Mouse (Mus musculus) stomach, postnatal 0 days (tissue): ENCODE measurements around the gene Apom. TPM values are rescaled to one million over a fixed set of nuclear protein-coding genes. Genes with fewer than 3 reads are reported as not detected.

ENCODE experiments used
- ATAC-seq: fragments of 200-750 bp; cut with Nextera tagmentation; 2 replicates; pipeline ENCODE4 v1.8.0; 2017; ENCODE audit not compliant: low FRiP score, low TSS enrichment
- DNase-seq: peaks from one replicate; pipeline ENCODE4 v3.0.0-alpha.2; 2016; ENCODE audit warnings: low spot score
- H3K27ac ChIP-seq: fragments of 300-500 bp; sonication (generic); replicated peaks from 2 replicates; pipeline ENCODE4 v1.5.1; 2014; ENCODE audit warnings: mild to moderate bottlenecking, control low read depth
- H3K27me3 ChIP-seq: fragments of 300-500 bp; sonication (generic); 2 replicates; pipeline ENCODE4 v1.6.1; 2014; ENCODE audit warnings: low read length; ENCODE audit not compliant: control insufficient read depth, insufficient read depth
- H3K36me3 ChIP-seq: fragments of 300-500 bp; sonication (generic); 2 replicates; pipeline ENCODE4 v1.6.1; 2014; ENCODE audit warnings: low read length, mixed read lengths; ENCODE audit not compliant: control insufficient read depth, insufficient read depth
- H3K4me1 ChIP-seq: fragments of 300-500 bp; sonication (generic); replicated peaks from 2 replicates; pipeline ENCODE4 v1.6.1; 2014; ENCODE audit warnings: antibody characterized with exemption; ENCODE audit not compliant: control insufficient read depth, insufficient read depth
- H3K4me2 ChIP-seq: fragments of 300-500 bp; sonication (generic); replicated peaks from 2 replicates; pipeline ENCODE4 v1.6.1; 2014; ENCODE audit warnings: low read depth, mild to moderate bottlenecking, control low read depth, moderate library complexity
- H3K4me3 ChIP-seq: fragments of 300-500 bp; sonication (generic); 2 replicates; pipeline ENCODE4 v1.5.1; 2014; ENCODE audit warnings: low read depth, low read length, control low read depth
- H3K9ac ChIP-seq: fragments of 300-500 bp; sonication (generic); 2 replicates; pipeline ENCODE4 v1.6.1; 2014; ENCODE audit warnings: mild to moderate bottlenecking, low read length, control low read depth, mixed read lengths
- H3K9me3 ChIP-seq: fragments of 300-500 bp; sonication (generic); 2 replicates; pipeline ENCODE4 v1.6.1; 2016; ENCODE audit warnings: low read length; ENCODE audit not compliant: control insufficient read depth
- CTCF ChIP-seq: IDR thresholded peaks from 2 replicates; pipeline ENCODE4 v1.5.1; 2016; ENCODE audit warnings: antibody characterized with exemption, low read depth, mild to moderate bottlenecking, moderate library complexity
- EP300 ChIP-seq: optimal IDR thresholded peaks from 2 replicates; pipeline ENCODE3; 2016; ENCODE audit warnings: antibody characterized with exemption
- WGBS: fragments of 180-500 bp; shearing (Covaris S2); extraction: QIAGEN DNeasy Blood & Tissue Kit; methylation state at CpG from one replicate; pipeline ENCODE4 v1.1.7; 2014; 5-methylcytosine and 5-hydroxymethylcytosine counted together
- polyA plus RNA-seq: library from polyadenylated mRNA; unstranded; fragments of >200 nt; fragmentation: Nextera tagmentation; extraction: Ambion mirVana; gene quantifications from 2 replicates; pipeline ENCODE4 v1.2.1, GENCODE M21; 2015

Apom gene
- polyA plus RNA-seq, 1 experiment from 2014 or later, result 1.3 TPM

GRCm38 (mm10) chr17:35092403-35093198, 39.2 kb downstream of the Apom start:
- H3K9ac ChIP-seq, result no peak overlapping the region
- WGBS, result 87% methylated on average over 14 of the region's 14 CpGs
- DNase-seq (no peak), ATAC-seq (no peak)
- no peak overlapping the region for H3K27ac ChIP-seq
- H3K9me3 ChIP-seq, result no peaks in the 10 kb centered on the region
- H3K36me3 ChIP-seq, result peaks cover 16% of the 10 kb centered on the region
- H3K27me3 ChIP-seq, result no peaks in the 10 kb centered on the region
- H3K4me1 ChIP-seq, result peaks cover 3% of the 10 kb centered on the region; the same call in 1 of the 2 replicates
- no peak overlapping the region for H3K4me3 ChIP-seq
- H3K4me2 ChIP-seq, result no peak overlapping the region
- TF ChIP-seq EP300 (no peak), CTCF (no peak)

GRCm38 (mm10) chr17:35090166-35090932, 41.5 kb downstream of the Apom start:
- WGBS, result 57% methylated on average over 8 of the region's 8 CpGs
- no peak for DNase-seq
- Histone ChIP-seq H3K27ac (peak overlapping the region; percentile 98; the same call in 1 of the 2 replicates), H3K27me3 (no peaks in the 10 kb centered on the region), H3K36me3 (peaks cover 11% of the 10 kb centered on the region), H3K4me3 (peak overlapping the region; percentile 70), H3K9ac (peak overlapping the region; percentile 90), H3K9me3 (no peaks in the 10 kb centered on the region), H3K4me2 (peak overlapping the region; percentile 73), H3K4me1 (peaks cover 3% of the 10 kb centered on the region; the same call in 1 of the 2 replicates)
- TF ChIP-seq EP300 (no peak), CTCF (no peak)
- no peak for ATAC-seq

GRCm38 (mm10) chr17:35088825-35089644, 42.8 kb downstream of the Apom start, which contains the start of gene Abhd16a:
Gene Abhd16a (plus strand): TSS chr17:35089263.
- ATAC-seq, result peak; percentile 98
- peak within 1 kb of the TSS; percentile 73 for H3K4me2 ChIP-seq
- H3K27ac ChIP-seq, result peak within 1 kb of the TSS; percentile 98
- TF ChIP-seq CTCF (peak; percentile 37), EP300 (no peak)
- peaks cover 7% of the 10 kb centered on the region for H3K36me3 ChIP-seq
- H3K27me3 ChIP-seq, result no peaks in the 10 kb centered on the region
- peak within 1 kb of the TSS; percentile 70 for H3K4me3 ChIP-seq
- no peaks in the 10 kb centered on the region for H3K9me3 ChIP-seq
- H3K9ac ChIP-seq, result peak within 1 kb of the TSS; percentile 90
- WGBS, result 3% methylated on average over 61 of the region's 67 CpGs
- H3K4me1 ChIP-seq, result peaks cover 3% of the 10 kb centered on the region; the same call in 1 of the 2 replicates
- peak; percentile 94 for DNase-seq

GRCm38 (mm10) chr17:35088151-35088550, 43.7 kb downstream of the Apom start:
- DNase-seq (no peak), ATAC-seq (no peak)
- H3K9ac ChIP-seq, result no peak overlapping the region
- no peak for TF ChIP-seq EP300
- TF ChIP-seq CTCF, result peak; percentile 65
- no peaks in the 10 kb centered on the region for H3K27me3 ChIP-seq
- no peaks in the 10 kb centered on the region for H3K9me3 ChIP-seq
- H3K27ac ChIP-seq, result no peak overlapping the region
- WGBS, result 47% methylated on average over 2 of the region's 2 CpGs
- H3K36me3 ChIP-seq, result peaks cover 3% of the 10 kb centered on the region; the same call in 1 of the 2 replicates
- peaks cover 3% of the 10 kb centered on the region; the same call in 1 of the 2 replicates for H3K4me1 ChIP-seq
- H3K4me3 ChIP-seq, result no peak overlapping the region
- H3K4me2 ChIP-seq, result no peak overlapping the region

- Histone ChIP-seq H3K9ac (no peak within 1 kb of the TSS), H3K27me3 (no peaks in the 10 kb centered on the region), H3K4me3 (no peak within 1 kb of the TSS), H3K27ac (no peak within 1 kb of the TSS), H3K36me3 (no peaks in the 10 kb centered on the region), H3K4me2 (no peak within 1 kb of the TSS), H3K4me1 (peaks cover 2% of the 10 kb centered on the region; the same call in 1 of the 2 replicates), H3K9me3 (no peaks in the 10 kb centered on the region)
- no peak for DNase-seq
- TF ChIP-seq CTCF (no peak), EP300 (no peak)
- 65% methylated on average over 7 of the region's 7 CpGs for WGBS
- no peak for ATAC-seq
Measured at GRCm38 (mm10) chr17:35085208-35085865, 46.5 kb downstream of the Apom start, which contains the start of gene Ly6g6f. Gene Ly6g6f (minus strand): TSS chr17:35085610.
